Mouse (Mus musculus): ENCODE measurements around the gene Camk1g. TPM values are rescaled to one million over a fixed set of nuclear protein-coding genes. Genes with fewer than 3 reads are reported as not detected.

Gene Camk1g
- polyA plus RNA-seq, 1 experiment from 2014 or later: 16.0 TPM

DNA sequence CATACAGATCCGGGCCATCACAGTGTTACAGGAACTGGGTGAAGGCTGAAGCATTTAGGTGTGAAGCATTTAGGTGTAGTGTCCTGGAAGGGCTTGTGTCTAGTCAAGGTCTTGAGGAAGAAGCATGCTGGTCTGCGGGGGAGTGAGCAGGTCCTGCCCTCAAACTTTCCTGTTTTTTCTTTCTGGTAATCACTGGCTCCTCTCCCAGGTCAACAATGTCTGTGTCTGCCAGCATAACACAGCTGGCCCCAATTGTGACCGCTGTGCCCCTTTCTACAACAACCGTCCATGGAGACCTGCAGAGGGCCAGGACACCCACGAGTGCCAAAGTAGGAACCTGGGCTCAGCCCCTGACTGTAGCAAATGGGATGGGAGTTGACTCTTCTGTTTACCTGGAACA lies 42.4 kb downstream of the Camk1g start:
- H3K4me2 ChIP-seq (replicated peaks): no peak overlapping the region

DNA sequence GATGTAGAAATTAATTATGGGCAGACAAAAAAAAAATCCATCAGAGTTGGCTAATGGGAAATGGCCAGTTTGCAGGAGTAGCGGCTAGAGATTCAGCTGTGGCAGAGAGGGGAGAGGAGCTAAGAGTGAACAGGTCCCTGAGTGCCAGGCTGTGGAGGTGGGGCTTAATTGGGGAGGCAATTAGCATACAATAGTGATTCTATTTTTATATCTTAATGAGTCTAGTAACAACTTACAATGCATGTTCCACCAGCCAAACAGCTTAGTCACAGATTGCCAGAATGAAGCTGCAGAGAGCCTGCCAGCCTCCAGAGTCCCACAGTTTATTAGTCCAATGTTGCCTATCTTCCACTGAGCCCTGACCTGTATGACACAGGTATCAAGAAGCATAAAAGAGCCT lies 42.9 kb downstream of the Camk1g start:
- Histone ChIP-seq H3K4me3 (no peak overlapping the region), H3K9me3 (no peaks in the 10 kb centered on the region), H3K36me3 (no peaks in the 10 kb centered on the region), H3K9ac (no peak overlapping the region), H3K27ac (no peak overlapping the region), H3K4me1 (0 out of 2 replicates have a peak, but pooled peaks cover 7% of the 10 kb centered on the region), H3K4me2 (replicated peaks) (no peak overlapping the region), H3K27me3 (no peaks in the 10 kb centered on the region)
- no peak for ATAC-seq (ENCODE audit: low FRiP score, low read depth)
- 77% methylated on average over 1 of the region's 1 CpGs for WGBS

More for the DNA sequence above, 42.4 kb downstream of the Camk1g start:
- no peaks in the 10 kb centered on the region for H3K36me3 ChIP-seq
- no peaks in the 10 kb centered on the region for H3K27me3 ChIP-seq
- H3K27ac ChIP-seq: no peak overlapping the region
- ATAC-seq (ENCODE audit: low FRiP score, low read depth): no peak
- no peak overlapping the region for H3K4me3 ChIP-seq
- 65% methylated on average over 5 of the region's 5 CpGs for WGBS
- H3K9ac ChIP-seq: no peak overlapping the region
- H3K9me3 ChIP-seq: no peaks in the 10 kb centered on the region
- H3K4me1 ChIP-seq: 0 out of 2 replicates have a peak, but pooled peaks cover 7% of the 10 kb centered on the region

DNA sequence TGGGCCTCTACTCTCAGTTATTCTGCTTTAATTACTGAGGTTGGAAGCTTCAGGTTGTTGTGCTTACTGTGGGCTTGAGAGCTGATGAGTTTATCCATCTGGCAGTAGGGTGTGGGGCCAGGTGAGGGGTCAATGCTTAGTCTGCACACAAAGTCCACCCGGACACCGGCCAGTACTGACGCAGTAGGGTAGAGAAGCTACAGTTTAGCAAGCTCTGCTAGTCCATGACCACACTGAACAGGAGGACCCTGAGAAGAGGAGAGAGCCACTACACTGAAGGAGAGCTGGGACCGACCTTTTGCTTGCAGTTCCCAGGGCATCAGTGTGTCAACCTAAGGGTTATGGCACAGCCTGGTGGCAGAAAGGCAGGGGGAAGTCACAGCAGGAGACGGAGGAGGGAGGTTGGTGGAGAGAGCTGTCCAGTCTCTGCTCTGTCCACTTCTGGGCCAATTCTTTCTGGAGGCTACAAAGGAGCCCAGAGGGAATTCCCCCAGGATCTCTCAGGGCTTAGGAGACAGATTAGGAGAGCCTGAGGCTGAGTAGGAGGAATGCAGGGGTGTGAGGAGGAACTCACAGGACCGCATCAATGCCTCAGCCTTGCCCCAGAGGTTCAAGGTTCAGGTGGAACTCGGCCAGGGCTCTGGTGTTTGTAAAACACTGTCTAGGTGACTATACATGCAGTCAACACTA lies 43.5 kb downstream of the Camk1g start:
- no peak overlapping the region for H3K9ac ChIP-seq
- ATAC-seq (ENCODE audit: low FRiP score, low read depth): no peak
- H3K9me3 ChIP-seq: no peaks in the 10 kb centered on the region
- H3K4me2 ChIP-seq (replicated peaks): no peak overlapping the region
- no peak overlapping the region for H3K27ac ChIP-seq
- H3K27me3 ChIP-seq: no peaks in the 10 kb centered on the region
- no peak overlapping the region for H3K4me3 ChIP-seq
- H3K36me3 ChIP-seq: no peaks in the 10 kb centered on the region
- H3K4me1 ChIP-seq: 0 out of 2 replicates have a peak, but pooled peaks cover 7% of the 10 kb centered on the region
- WGBS: 70% methylated on average over 7 of the region's 7 CpGs

DNA sequence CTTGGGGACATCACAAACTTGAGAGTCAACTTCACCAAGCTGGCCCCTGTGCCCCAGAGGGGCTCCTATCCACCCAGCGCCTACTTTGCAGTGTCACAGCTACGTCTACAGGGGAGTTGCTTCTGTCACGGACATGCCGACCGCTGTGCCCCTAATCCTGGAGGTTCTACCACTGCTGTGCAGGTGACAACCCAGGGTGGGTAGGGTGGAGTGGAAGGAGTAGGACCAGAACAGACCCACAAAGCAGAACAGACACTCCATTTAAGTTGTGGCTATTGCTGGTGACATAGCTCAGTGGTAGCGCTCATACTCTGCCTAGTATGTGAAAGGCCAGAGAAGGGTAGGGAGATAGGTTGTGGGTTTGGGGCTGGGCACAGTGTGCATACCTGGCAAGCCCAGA lies 44.2 kb downstream of the Camk1g start:
- H3K27me3 ChIP-seq: no peaks in the 10 kb centered on the region
- no peak overlapping the region for H3K27ac ChIP-seq
- H3K36me3 ChIP-seq: no peaks in the 10 kb centered on the region
- H3K9me3 ChIP-seq: no peaks in the 10 kb centered on the region
- ATAC-seq (ENCODE audit: low FRiP score, low read depth): no peak
- H3K9ac ChIP-seq: no peak overlapping the region
- H3K4me3 ChIP-seq: no peak overlapping the region
- H3K4me2 ChIP-seq (replicated peaks): no peak overlapping the region
- WGBS: 88% methylated on average over 6 of the region's 6 CpGs
- 0 out of 2 replicates have a peak, but pooled peaks cover 7% of the 10 kb centered on the region for H3K4me1 ChIP-seq

DNA sequence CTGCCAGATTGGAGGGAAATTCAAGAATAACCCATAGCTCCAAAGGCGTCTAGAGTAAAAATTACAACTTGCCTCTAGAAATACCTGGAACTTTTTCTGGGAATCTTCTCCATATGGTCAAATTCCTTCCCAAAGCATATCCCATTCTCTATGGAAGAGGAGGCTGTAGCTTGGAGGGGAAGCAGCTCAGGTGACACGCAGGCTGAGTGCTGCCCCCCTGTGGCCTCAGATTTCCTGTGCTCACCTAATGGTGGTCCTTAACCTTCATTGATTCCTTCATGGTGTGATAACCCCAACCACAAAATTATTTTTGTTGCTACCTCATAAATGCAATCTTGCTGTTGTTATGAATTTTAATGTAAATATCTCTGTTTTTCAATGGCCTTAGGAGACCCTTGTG lies 45.9 kb downstream of the Camk1g start:
- H3K4me2 ChIP-seq (replicated peaks): no peak overlapping the region
- H3K36me3 ChIP-seq: no peaks in the 10 kb centered on the region
- H3K4me3 ChIP-seq: no peak overlapping the region
- H3K27me3 ChIP-seq: no peaks in the 10 kb centered on the region
- no peaks in the 10 kb centered on the region for H3K4me1 ChIP-seq
- no peak overlapping the region for H3K9ac ChIP-seq
- no peaks in the 10 kb centered on the region for H3K9me3 ChIP-seq
- no peak overlapping the region for H3K27ac ChIP-seq
- ATAC-seq (ENCODE audit: low FRiP score, low read depth): no peak
- WGBS: 34% methylated on average over 2 of the region's 2 CpGs

DNA sequence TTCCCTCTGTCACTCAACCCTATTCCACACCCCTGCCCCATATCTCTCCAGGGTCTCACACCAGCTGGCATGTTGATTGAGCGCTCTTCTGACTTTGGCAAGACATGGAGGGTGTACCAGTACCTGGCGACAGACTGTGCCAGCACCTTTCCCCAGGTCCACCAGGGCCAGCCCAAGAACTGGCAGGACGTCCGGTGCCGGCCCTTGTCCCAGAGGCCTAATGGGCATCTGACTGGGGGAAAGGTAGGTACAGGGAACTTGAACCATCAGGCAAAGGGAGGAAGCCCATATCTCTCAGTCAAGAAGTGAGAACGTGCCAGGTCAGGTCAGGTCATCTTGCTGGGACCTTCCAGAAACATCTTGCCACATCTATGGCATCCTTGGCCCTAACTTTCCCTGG lies 46.4 kb downstream of the Camk1g start:
- no peak for ATAC-seq (ENCODE audit: low FRiP score, low read depth)
- no peaks in the 10 kb centered on the region for H3K27me3 ChIP-seq
- 95% methylated on average over 6 of the region's 6 CpGs for WGBS

DNA sequence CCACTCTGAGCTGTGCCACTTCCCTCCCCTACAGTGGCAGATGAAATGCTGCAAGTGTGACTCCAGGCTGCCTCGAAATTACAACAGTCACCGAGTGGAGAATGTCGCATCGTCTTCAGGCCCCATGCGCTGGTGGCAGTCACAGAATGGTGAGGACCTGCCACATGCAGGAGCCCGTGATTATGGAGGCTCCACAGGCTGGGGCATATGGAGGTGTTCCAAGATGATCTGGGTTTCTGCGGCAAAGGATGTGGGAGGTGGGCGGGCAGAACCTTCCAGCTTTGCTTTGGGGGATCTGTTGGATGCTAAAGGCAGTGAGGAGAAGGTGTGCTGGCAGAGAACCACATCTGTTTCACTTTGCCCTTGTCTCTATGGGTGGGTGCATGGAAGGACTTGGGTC lies 49.7 kb downstream of the Camk1g start:
- 87% methylated on average over 8 of the region's 8 CpGs for WGBS
- ATAC-seq (ENCODE audit: low FRiP score, low read depth): no peak
- H3K4me3 ChIP-seq: no peak overlapping the region
- no peak overlapping the region for H3K4me2 ChIP-seq (replicated peaks)
- no peaks in the 10 kb centered on the region for H3K4me1 ChIP-seq
- no peak overlapping the region for H3K9ac ChIP-seq
- no peaks in the 10 kb centered on the region for H3K27me3 ChIP-seq
- H3K36me3 ChIP-seq: no peaks in the 10 kb centered on the region
- H3K27ac ChIP-seq: no peak overlapping the region
- no peaks in the 10 kb centered on the region for H3K9me3 ChIP-seq

More for the DNA sequence above, 46.4 kb downstream of the Camk1g start:
- Histone ChIP-seq H3K9ac (no peak overlapping the region), H3K36me3 (no peaks in the 10 kb centered on the region), H3K4me3 (no peak overlapping the region), H3K27ac (no peak overlapping the region), H3K9me3 (no peaks in the 10 kb centered on the region), H3K4me1 (no peaks in the 10 kb centered on the region), H3K4me2 (replicated peaks) (no peak overlapping the region)

DNA sequence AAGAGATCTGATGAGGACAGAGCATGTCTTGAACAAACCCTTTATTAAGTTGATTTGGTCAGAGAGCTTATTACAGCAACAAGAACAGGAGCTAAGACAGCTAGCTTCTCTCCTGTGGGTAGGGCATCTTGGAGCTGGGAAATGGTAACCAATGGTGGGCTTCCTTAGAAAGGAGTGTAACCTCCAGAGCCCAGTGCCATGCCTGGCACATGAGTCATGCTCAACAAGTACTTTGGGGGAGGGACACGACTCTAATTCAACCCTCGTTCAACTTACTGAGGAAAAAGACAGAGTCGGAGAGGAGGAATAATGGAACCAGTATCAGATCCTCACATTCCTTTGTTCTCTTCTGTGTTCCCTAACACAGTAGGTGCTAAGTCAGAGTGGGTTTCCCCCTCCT lies 50.4 kb downstream of the Camk1g start:
- Histone ChIP-seq H3K9ac (no peak overlapping the region), H3K9me3 (no peaks in the 10 kb centered on the region), H3K36me3 (no peaks in the 10 kb centered on the region), H3K4me2 (replicated peaks) (no peak overlapping the region), H3K4me1 (no peaks in the 10 kb centered on the region), H3K27me3 (no peaks in the 10 kb centered on the region), H3K4me3 (no peak overlapping the region), H3K27ac (no peak overlapping the region)
- WGBS: 80% methylated on average over 3 of the region's 3 CpGs
- no peak for ATAC-seq (ENCODE audit: low FRiP score, low read depth)

DNA sequence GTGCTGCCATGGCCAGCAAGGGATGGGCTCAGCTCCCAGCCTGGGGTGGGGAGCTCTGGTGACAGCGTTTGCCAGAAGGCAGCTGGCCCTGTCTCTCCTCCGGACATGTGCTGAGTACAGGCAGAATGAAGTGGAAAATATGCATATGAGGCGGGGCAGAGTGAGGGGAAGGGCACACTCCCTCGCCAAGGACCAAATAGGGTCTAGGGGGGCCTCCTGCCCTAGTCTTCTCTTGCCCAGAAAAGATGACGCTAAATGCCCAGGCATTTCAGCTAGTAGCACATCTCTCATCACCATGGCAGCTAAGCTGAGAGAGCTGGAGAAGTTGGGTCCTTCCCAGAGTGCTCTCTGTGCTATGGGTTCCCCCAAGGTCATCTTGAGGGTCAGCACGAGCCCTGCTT lies 52.9 kb downstream of the Camk1g start:
- H3K27ac ChIP-seq: no peak overlapping the region
- no peaks in the 10 kb centered on the region for H3K9me3 ChIP-seq
- no peak overlapping the region for H3K4me3 ChIP-seq
- 44% methylated on average over 6 of the region's 6 CpGs for WGBS
- no peak overlapping the region for H3K9ac ChIP-seq
- ATAC-seq (ENCODE audit: low FRiP score, low read depth): peak; percentile 74
- 0 out of 2 replicates have a peak, but pooled peaks cover 2% of the 10 kb centered on the region for H3K4me1 ChIP-seq
- no peaks in the 10 kb centered on the region for H3K36me3 ChIP-seq
- H3K4me2 ChIP-seq (replicated peaks): no peak overlapping the region
- no peaks in the 10 kb centered on the region for H3K27me3 ChIP-seq

DNA sequence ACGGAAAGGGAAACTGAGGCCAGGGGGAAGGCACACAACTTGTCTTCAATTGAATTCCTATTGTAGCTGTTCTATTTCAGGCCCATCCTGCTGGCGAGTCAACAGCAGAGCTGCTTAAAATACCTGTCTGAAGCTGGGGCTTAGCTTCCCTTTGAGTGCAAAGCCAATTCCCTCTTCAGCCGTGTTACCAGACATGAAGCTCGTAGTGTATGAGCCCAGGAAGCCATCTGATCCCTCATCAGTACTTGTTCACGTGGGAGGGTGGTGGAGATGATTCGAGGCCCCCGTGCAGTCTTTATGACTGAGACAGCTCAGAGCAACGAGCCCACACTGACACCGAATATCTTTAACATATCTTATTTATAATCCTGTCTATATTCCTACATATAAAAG lies 53.7 kb downstream of the Camk1g start:
- Histone ChIP-seq H3K36me3 (no peaks in the 10 kb centered on the region), H3K9ac (no peak overlapping the region), H3K27me3 (no peaks in the 10 kb centered on the region), H3K4me3 (no peak overlapping the region), H3K4me1 (0 out of 2 replicates have a peak, but pooled peaks cover 2% of the 10 kb centered on the region), H3K4me2 (replicated peaks) (no peak overlapping the region), H3K27ac (0 out of 2 replicates have a peak overlapping the region, but pooled peaks have one; percentile 0), H3K9me3 (no peaks in the 10 kb centered on the region)
- 82% methylated on average over 9 of the region's 9 CpGs for whole genome bisulfite sequencing
- no peak for ATAC-seq (ENCODE audit: low FRiP score, low read depth)

DNA sequence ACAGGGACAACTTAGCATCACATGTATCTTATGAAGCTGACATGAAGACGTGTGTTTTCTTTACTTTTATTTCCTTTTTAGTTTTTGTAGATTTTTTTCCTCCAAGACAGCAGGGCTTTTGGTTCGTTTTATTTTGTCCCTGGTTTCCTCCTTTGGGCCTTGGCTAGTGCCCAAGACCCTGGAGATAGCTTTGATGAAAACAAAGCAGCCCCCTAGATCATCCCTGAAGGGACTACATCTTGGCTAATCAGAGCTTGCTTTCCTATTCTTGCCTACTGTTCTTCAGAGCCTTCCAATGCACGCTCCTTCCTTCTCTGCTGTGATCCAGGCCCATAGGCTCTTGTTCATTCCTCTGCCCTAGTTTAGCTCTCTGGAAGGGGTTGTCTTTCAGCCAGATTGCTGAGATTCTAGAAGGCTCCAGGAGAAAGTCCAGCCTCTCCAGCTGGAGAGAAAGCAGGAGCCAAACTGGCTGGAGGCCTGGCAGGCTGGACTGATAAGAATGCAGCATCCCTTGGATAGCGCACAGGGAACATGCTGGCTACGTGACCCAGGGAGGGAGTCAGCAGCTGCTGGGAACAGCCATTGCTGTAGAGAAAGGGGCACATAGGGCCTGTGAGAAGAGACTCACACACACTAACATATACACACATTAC lies 54.3 kb downstream of the Camk1g start:
- no peaks in the 10 kb centered on the region for H3K36me3 ChIP-seq
- no peak overlapping the region for H3K4me3 ChIP-seq
- WGBS: 73% methylated on average over 5 of the region's 5 CpGs
- 0 out of 2 replicates have a peak overlapping the region, but pooled peaks have one; percentile 0 for H3K27ac ChIP-seq
- 0 out of 2 replicates have a peak, but pooled peaks cover 2% of the 10 kb centered on the region for H3K4me1 ChIP-seq
- no peak overlapping the region for H3K4me2 ChIP-seq (replicated peaks)
- no peak for ATAC-seq (ENCODE audit: low FRiP score, low read depth)
- no peak overlapping the region for H3K9ac ChIP-seq
- H3K27me3 ChIP-seq: no peaks in the 10 kb centered on the region
- H3K9me3 ChIP-seq: no peaks in the 10 kb centered on the region

DNA sequence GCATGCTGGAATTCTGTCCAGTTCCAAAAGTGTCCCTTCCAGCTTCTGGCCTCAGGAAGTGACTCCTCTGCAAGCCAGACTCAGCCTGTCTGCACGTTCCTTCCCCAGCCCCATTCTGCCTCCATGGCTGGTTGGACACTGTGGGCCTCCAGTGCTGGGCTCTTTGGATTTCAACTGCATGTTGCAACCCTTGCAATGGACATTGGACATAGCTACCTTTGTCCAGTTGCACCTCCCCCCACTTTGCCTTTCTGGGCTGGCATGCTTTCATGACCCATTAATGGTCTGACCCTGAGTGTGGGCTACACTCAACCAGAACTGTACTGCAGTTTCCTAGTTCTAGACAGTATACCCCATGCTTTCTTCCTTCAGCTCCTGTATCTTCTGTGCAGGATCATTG lies 58.5 kb downstream of the Camk1g start:
- ATAC-seq (ENCODE audit: low FRiP score, low read depth): no peak
- WGBS: 88% methylated on average over 1 of the region's 1 CpGs

More for the DNA sequence above, 58.5 kb downstream of the Camk1g start:
- 0 out of 2 replicates have a peak, but pooled peaks cover 2% of the 10 kb centered on the region for H3K4me1 ChIP-seq
- no peak overlapping the region for H3K4me3 ChIP-seq
- H3K27me3 ChIP-seq: no peaks in the 10 kb centered on the region
- no peaks in the 10 kb centered on the region for H3K36me3 ChIP-seq
- no peak overlapping the region for H3K4me2 ChIP-seq (replicated peaks)
- H3K27ac ChIP-seq: no peak overlapping the region
- no peak overlapping the region for H3K9ac ChIP-seq
- H3K9me3 ChIP-seq: no peaks in the 10 kb centered on the region
